9 mouse cellular contexts compared by ENCODE assay signal in genomic region chr7:123097891-123098750, GRCm38 (mm10). TPM values are rescaled to one million over a fixed set of nuclear protein-coding genes. Genes with fewer than 3 reads are reported as not detected.
A peak's percentile ranks its signal among the peaks of the same experiment; 100 is the strongest.
DNase-seq lines count a peak whose midpoint lies in the region; ATAC-seq lines count a peak whose summit lies in the region.
"Had no signal": no experiment of that assay in that cellular context is flagged by ENCODE, and none has a peak within 500 bp of the region (broad histone marks: within the 10 kb centered on the region; RNA-seq: fewer than 3 reads in every experiment).

No protein-coding gene starts in this region.

- intact Hi-C loops in heart, postnatal 10 days (cut with DNase I) = no loop called here

- H3K36me3 ChIP-seq in forebrain, embryonic 14.5 days (ENCODE audit: control insufficient read depth, insufficient read depth, low read length) = no peaks in the 10 kb centered on the region
- H3K36me3 ChIP-seq in liver, embryonic 15.5 days (replicated peaks) = no peaks in the 10 kb centered on the region

- no peak overlapping the region for H3K4me3 ChIP-seq in forebrain, embryonic 14.5 days (ENCODE audit: low read depth, low read length)
- H3K4me3 ChIP-seq in liver, embryonic 15.5 days (replicated peaks) = no peak overlapping the region

- DNase-seq in cerebellum, adult 11-12 months = peak; percentile 33
- no peak for DNase-seq in cerebellum, adult 8-10 months
- DNase-seq in forebrain, embryonic 14.5 days (ENCODE audit: low spot score) = peak; percentile 92
- DNase-seq in heart, postnatal 10 days = peak; percentile 90
- DNase-seq in kidney, postnatal 4 days = peak; percentile 82 to 90
- DNase-seq in ovary, adult 18-20 months (ENCODE audit: low spot score) = peak; percentile 88
- DNase-seq in T-cell, adult 2 months (ENCODE audit: low spot score) = no peak

- ATAC-seq in forebrain, embryonic 14.5 days = peak; percentile 88
- peak; percentile 75 for ATAC-seq in liver, embryonic 15.5 days (ENCODE audit: insufficient read depth)

- H3K9me3 ChIP-seq in forebrain, embryonic 14.5 days (replicated peaks; ENCODE audit: control insufficient read depth, low read length) = no peaks in the 10 kb centered on the region
- no peaks in the 10 kb centered on the region for H3K9me3 ChIP-seq in liver, embryonic 15.5 days (replicated peaks)

- H3K4me2 ChIP-seq in forebrain, embryonic 14.5 days (ENCODE audit: low read length) = peak overlapping the region; percentile 23
- H3K4me2 ChIP-seq in liver, embryonic 15.5 days = peak overlapping the region; percentile 13; the same call in 1 of the 2 replicates

- H3K9ac ChIP-seq in forebrain, embryonic 14.5 days (ENCODE audit: low read length) = peak overlapping the region; percentile 2; the same call in 1 of the 2 replicates
- no peak overlapping the region for H3K9ac ChIP-seq in liver, embryonic 15.5 days

- peaks cover 13% of the 10 kb centered on the region for H3K4me1 ChIP-seq in forebrain, embryonic 14.5 days (ENCODE audit: control insufficient read depth, insufficient read depth, low read length)
- H3K4me1 ChIP-seq in liver, embryonic 15.5 days (replicated peaks) = peaks cover 9% of the 10 kb centered on the region; the same call in 1 of the 2 replicates

- 8% methylated on average over 16 of the region's 16 CpGs for WGBS in forebrain, embryonic 14.5 days
- 41% methylated on average over 16 of the region's 16 CpGs for WGBS in liver, embryonic 15.5 days (ENCODE audit: insufficient replicate concordance)

- no peaks in the 10 kb centered on the region for H3K27me3 ChIP-seq in forebrain, embryonic 14.5 days (replicated peaks; ENCODE audit: control insufficient read depth, insufficient read depth, low read length)
- no peaks in the 10 kb centered on the region for H3K27me3 ChIP-seq in liver, embryonic 15.5 days

- H3K27ac ChIP-seq in forebrain, embryonic 14.5 days (ENCODE audit: low read depth, low read length) = peak overlapping the region; percentile 86
- H3K27ac ChIP-seq in liver, embryonic 15.5 days (replicated peaks) = peak overlapping the region; percentile 39; the same call in 1 of the 2 replicates
- H3K27ac ChIP-seq: macrophage had no signal

RNA-seq across cellular contexts. Expression of gene Tnrc6a, which starts 25.6 kb away (rescaled TPM):
- polyA plus RNA-seq in forebrain, embryonic 14.5 days (2014; fragmentation: Nextera tagmentation; extraction: Ambion mirVana) = 33.1 and 41.1 TPM in 2 replicates
- 10 to 100 TPM; 38.5 to 47.3 TPM for total RNA-seq in heart, postnatal 10 days (2021)
- 8.6 and 9.0 TPM in 2 replicates for polyA plus RNA-seq in liver, embryonic 15.5 days (2015; fragmentation: Nextera tagmentation; extraction: Ambion mirVana)

Comparison
In these comparisons a context has a peak if more than half of its experiments do, and no peak if none do; other contexts are left out.
1. DNase-seq: peak in cerebellum, adult 11-12 months (single experiment), forebrain, embryonic 14.5 days (single experiment), heart, postnatal 10 days (2 of 2), kidney, postnatal 4 days (2 of 2) and ovary, adult 18-20 months (single experiment); none in cerebellum, adult 8-10 months (single experiment) and T-cell, adult 2 months (single experiment).